Mouse (Mus musculus): ENCODE results near the gene Srcin1. TPM values are rescaled to one million over a fixed set of nuclear protein-coding genes. Genes with fewer than 3 reads are reported as not detected.
A peak's percentile ranks its signal among the peaks of the same experiment; 100 is the strongest.

Gene Srcin1
- total RNA-seq, 1 experiment from 2014 or later = 0.12 TPM

DNA sequence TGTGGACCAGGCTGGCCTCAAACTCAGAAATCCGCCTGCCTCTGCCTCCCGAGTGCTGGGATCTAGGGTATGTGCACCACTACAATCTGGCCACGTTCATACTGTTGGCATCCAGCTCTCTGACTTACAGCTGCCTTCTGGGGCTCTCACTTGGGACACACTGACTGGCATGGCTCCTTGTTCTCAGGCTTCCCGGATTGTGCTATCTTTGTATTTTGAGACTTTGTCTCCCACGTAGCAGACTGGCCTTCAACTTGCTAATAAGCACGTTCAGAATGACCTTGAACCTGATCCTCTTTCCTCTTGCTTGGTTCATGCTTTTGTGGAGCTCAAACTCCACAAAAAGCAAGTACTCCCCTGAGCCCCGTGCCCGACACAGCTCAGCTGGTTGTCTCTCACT, 90.3 kb downstream of the Srcin1 start:
- ATAC-seq (ENCODE audit: extremely low read depth, insufficient number of reproducible peaks, low FRiP score, poor library complexity, severe bottlenecking) = no peak

GRCm38 (mm10) chr11:97479824-97480223, 96.2 kb downstream of the Srcin1 start:
- ATAC-seq (ENCODE audit: extremely low read depth, insufficient number of reproducible peaks, low FRiP score, poor library complexity, severe bottlenecking) = no peak

- no peak for ATAC-seq (ENCODE audit: extremely low read depth, insufficient number of reproducible peaks, low FRiP score, poor library complexity, severe bottlenecking)
Observed at GRCm38 (mm10) chr11:97479085-97479484, 96.9 kb downstream of the Srcin1 start.

DNA sequence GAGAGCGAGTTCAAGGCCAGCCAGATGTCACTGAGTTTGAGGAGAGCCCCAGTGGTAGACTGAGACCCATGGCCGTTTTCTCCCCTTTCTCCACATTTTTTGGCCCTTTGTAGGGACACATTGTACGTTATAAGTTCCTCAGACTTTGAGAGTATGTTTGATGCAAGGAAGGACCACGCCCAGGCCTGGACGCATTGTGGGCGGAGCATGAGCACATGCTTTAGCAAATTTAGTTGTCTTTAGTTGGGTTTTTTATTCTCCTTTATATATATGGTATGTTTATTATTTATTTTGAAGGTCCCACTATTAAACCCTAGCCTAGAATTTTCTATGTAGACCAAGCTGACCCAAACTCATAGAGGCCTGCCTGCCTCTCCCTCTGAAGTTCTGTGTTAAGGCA, 97.6 kb downstream of the Srcin1 start:
- no peak for ATAC-seq (ENCODE audit: extremely low read depth, insufficient number of reproducible peaks, low FRiP score, poor library complexity, severe bottlenecking)

GRCm38 (mm10) chr11:97477431-97477830, 98.6 kb downstream of the Srcin1 start:
- ATAC-seq (ENCODE audit: extremely low read depth, insufficient number of reproducible peaks, low FRiP score, poor library complexity, severe bottlenecking) = no peak

DNA sequence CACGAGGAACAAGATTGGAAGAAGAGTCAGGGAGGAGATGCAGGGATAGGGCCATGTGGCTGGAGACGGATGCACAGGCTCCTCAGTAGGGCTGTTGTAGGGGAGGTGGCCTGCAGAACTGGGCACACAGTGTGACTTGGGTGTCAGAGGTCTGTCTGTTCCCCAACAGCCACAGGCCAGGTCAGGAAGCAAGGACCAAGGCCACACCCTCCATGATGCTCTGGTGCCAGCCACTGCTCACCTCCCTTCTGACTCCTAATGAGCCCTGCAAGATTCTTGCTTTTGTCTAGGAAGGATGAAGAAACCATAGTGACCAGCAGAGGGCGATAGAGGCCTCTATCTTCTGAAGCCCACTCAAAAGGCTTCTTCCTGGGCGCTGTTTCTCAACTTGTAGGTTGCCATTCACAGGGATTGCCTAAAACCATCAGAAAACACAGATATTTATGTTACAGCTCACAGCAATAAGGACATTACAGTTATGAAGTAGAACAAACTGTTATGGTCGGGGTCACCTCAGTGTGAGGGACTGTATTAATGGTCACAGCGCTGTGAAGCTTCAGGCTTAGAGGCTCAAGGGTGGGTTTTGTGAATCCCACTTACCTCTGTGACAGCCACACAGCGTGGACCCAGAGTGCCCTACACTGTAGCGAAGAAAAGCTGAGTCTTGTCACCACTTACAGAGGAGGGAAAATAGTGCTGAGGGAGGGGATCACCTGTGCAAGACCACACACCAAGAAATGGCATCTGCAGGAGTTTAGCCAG, 99.5 kb downstream of the Srcin1 start:
- peak; percentile 53; the same call in 1 of the 2 replicates for ATAC-seq (ENCODE audit: extremely low read depth, insufficient number of reproducible peaks, low FRiP score, poor library complexity, severe bottlenecking)

- no peak for ATAC-seq (ENCODE audit: extremely low read depth, insufficient number of reproducible peaks, low FRiP score, poor library complexity, severe bottlenecking)
Observed at GRCm38 (mm10) chr11:97471276-97471675, 104.7 kb downstream of the Srcin1 start.

GRCm38 (mm10) chr11:97469828-97470227, 106.2 kb downstream of the Srcin1 start:
- ATAC-seq (ENCODE audit: extremely low read depth, insufficient number of reproducible peaks, low FRiP score, poor library complexity, severe bottlenecking) = no peak

DNA sequence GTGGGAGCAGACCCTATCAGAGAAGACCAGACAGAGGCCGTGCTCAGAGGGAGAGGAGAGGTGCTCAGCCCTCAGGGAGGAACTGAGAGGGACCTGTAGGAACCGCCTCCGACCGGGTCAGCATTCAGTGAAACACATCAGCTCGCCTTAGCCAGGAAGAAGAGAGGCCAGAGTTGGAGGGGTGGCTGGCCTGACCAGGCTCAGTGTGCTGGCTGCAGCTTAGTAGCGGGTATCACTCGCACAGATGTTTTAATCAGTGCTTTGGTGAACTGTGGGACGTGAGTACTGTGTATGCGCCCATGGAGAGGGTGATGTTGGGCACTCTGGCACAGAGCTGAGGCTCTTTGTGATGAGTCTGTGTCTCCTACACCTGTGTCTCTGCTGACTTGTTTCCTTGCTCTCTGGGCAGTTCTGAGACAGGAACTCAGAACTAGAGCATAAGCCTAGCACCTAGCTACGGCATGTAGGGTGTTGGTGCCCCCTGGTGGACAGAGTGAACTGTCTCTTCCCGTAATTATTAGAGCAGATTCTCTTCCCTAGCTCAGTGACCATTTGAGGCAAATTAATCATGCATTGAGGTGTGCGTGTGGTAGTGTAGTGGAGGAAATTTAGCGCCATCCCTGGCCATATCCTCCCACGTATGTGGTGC, 107.2 kb downstream of the Srcin1 start:
- ATAC-seq (ENCODE audit: extremely low read depth, insufficient number of reproducible peaks, low FRiP score, poor library complexity, severe bottlenecking) = peak; percentile 76

- no peak for ATAC-seq (ENCODE audit: extremely low read depth, insufficient number of reproducible peaks, low FRiP score, poor library complexity, severe bottlenecking)
Observed at GRCm38 (mm10) chr11:97466444-97467160, 109.4 kb downstream of the Srcin1 start.

- ATAC-seq (ENCODE audit: extremely low read depth, insufficient number of reproducible peaks, low FRiP score, poor library complexity, severe bottlenecking) = no peak
Observed at GRCm38 (mm10) chr11:97465957-97466356, 110.0 kb downstream of the Srcin1 start.

- no peak for ATAC-seq (ENCODE audit: extremely low read depth, insufficient number of reproducible peaks, low FRiP score, poor library complexity, severe bottlenecking)
Observed at GRCm38 (mm10) chr11:97463991-97464390, 112.0 kb downstream of the Srcin1 start.

DNA sequence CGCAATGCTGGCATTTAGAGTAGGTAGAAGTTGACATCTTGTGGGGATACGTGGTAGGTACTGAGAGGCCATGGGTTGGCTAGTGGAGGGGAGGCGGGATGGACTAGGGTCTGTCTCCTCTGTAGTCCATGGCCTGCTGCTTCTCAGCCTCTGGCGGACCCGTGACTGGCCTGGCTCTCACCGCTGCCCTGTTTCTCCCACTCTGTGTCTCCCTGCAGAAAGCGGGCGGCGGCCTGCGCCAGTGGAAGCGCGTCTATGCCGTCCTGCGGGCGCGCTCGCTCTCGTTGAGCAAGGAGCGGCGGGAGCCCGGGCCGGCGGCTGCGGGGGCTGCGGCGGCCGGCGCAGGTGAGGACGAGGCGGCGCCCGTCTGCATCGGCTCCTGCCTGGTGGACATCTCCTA, 112.8 kb downstream of the Srcin1 start:
- no peak for ATAC-seq (ENCODE audit: extremely low read depth, insufficient number of reproducible peaks, low FRiP score, poor library complexity, severe bottlenecking)

DNA sequence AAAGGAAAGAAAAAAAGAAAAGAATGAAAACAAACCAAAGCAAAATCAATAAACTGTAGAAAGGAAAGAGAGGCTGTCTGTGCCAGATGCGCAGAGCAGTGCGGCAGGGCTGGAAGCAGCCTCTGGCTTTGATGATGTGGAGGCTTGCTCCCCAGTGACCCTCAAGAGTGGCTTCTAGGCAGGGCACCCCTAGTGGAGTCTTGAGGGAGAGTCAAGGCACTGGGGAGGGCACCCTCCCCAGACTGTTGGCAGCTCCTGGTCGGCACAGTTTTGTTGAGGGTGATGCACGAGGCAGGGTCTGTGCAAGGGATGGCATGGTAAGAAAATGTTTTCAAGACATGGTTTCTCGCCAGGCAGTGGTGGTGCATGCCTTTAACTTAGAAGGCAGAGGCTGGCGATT, 113.4 kb downstream of the Srcin1 start:
- no peak for ATAC-seq (ENCODE audit: extremely low read depth, insufficient number of reproducible peaks, low FRiP score, poor library complexity, severe bottlenecking)

DNA sequence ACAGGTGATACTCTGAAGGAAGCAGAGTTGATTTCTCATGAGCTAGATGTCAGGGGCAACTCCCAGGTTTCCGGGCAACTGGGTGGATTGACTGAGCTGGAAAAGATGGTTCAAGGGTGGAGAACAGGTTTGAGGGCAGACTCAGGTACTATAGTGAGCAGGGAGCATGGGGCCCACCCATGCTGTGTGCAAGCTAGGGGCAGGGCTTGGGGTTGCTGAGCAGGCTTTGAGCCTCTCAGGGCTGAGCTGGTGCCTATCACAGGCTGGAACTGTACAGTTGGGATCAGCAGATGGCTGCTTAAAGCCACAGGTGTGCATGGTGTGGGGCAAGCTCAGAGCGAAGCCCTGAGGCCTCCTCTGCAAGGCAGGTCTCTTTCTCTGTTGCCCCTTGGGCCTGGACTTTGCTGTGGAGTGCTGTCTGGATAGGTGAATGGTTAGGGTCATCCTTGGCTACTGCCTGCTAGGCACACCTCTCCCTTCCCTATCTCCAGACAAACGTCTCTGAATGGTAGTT, 114.6 kb downstream of the Srcin1 start:
- ATAC-seq (ENCODE audit: extremely low read depth, insufficient number of reproducible peaks, low FRiP score, poor library complexity, severe bottlenecking) = no peak

Other genes starting within 250 kb of the Srcin1 start
- 0.12 TPM in 1 of 2 replicates, not detected in the other for gene Gpr179, start 224.1 kb downstream of the Srcin1 start, total RNA-seq (2017)
- 12.8 and 13.6 TPM in 2 replicates for gene Socs7, start 213.6 kb downstream of the Srcin1 start, total RNA-seq (2017)
- gene Arhgap23, start 160.7 kb downstream of the Srcin1 start, total RNA-seq (2017) = 8.8 and 10.5 TPM in 2 replicates
- 0.23 TPM in 1 of 2 replicates, not detected in the other for gene 4933428G20Rik, start 75.8 kb downstream of the Srcin1 start, total RNA-seq (2017)
- gene Epop, start 53.5 kb upstream of the Srcin1 start, total RNA-seq (2017) = 0.35 and 0.61 TPM in 2 replicates
- 63.2 and 69.2 TPM in 2 replicates for gene Mllt6, start 87.2 kb upstream of the Srcin1 start, total RNA-seq (2017)
- 7.2 and 13.5 TPM in 2 replicates for gene Cisd3, start 109.6 kb upstream of the Srcin1 start, total RNA-seq (2017)
- gene Pcgf2, start 124.3 kb upstream of the Srcin1 start, total RNA-seq (2017) = not detected in 2 replicates
- 89.0 and 97.7 TPM in 2 replicates for gene Psmb3, start 127.2 kb upstream of the Srcin1 start, total RNA-seq (2017)
- 29.0 and 30.6 TPM in 2 replicates for gene Pip4k2b, start 168.5 kb upstream of the Srcin1 start, total RNA-seq (2017)
- 35.0 and 41.2 TPM in 2 replicates for gene Cwc25, start 190.4 kb upstream of the Srcin1 start, total RNA-seq (2017)
- gene 1700001P01Rik, start 199.7 kb upstream of the Srcin1 start, total RNA-seq (2017) = 0.81 and 2.7 TPM in 2 replicates
- 1,248 and 1,304 TPM in 2 replicates for gene Rpl23, start 206.3 kb upstream of the Srcin1 start, total RNA-seq (2017)
- 257 and 315 TPM in 2 replicates for gene Lasp1, start 222.8 kb upstream of the Srcin1 start, total RNA-seq (2017)

All from neutrophil, adult 5-6 weeks (primary cell).